Mouse (Mus musculus) kidney, adult 2 months (tissue): ENCODE data around the gene Proser3.

ENCODE experiments used
- CTCF ChIP-seq: fragments of 200-500 bp; conservative IDR thresholded peaks from 2 replicates; pipeline ENCODE4 v1.5.1; 2011; ENCODE audit warnings: low read depth, mild to moderate bottlenecking, control low read depth, low read length, moderate library complexity, mixed read lengths; ENCODE audit not compliant: insufficient read depth, insufficient read length
- POLR2A ChIP-seq: fragments of 200-500 bp; IDR thresholded peaks from one replicate; pipeline ENCODE4 v1.6.1; 2011; ENCODE audit warnings: low read depth, low read length, control low read depth

GRCm38 (mm10) chr7:30540572-30540971, 11.5 kb downstream of the Proser3 start:
- TF ChIP-seq POLR2A (no peak), CTCF (no peak)
